Mouse (Mus musculus) E14TG2a.4 (cell line): ENCODE measurements at regions not wholly inside any gene's neighbourhood (a gene's known extent, or its start where the extent isn't known, plus 50 kb on each side); places are given as distances from the start of the nearest gene placed in this dataset.

Source experiments
- CTCF ChIP-seq: conservative IDR thresholded peaks from 2 replicates; pipeline ENCODE4 v1.5.1; 2014; ENCODE audit warnings: low read length
- NANOG ChIP-seq: IDR thresholded peaks from 2 replicates; pipeline ENCODE4 v1.6.1; 2014; ENCODE audit warnings: borderline replicate concordance, low read length, mixed read lengths
- POU5F1 ChIP-seq: IDR thresholded peaks from 2 replicates; pipeline ENCODE4 v1.6.1; 2014; ENCODE audit warnings: low read length, borderline replicate concordance

- no peak for TF ChIP-seq CTCF
- TF ChIP-seq POU5F1 = no peak
- no peak for TF ChIP-seq NANOG
Observed at GRCm38 (mm10) chr8:35944461-35944860, 178.9 kb downstream of the Gm19410 start.
